Mouse (Mus musculus) hindbrain, embryonic 14.5 days (tissue): ENCODE data around the gene Hist1h1e. TPM values are rescaled to one million over a fixed set of nuclear protein-coding genes. Genes with fewer than 3 reads are reported as not detected.
"Not testable (repeated sequence)": the region's sequence is repeated elsewhere in the genome, so short reads cannot be mapped to it uniquely, and the experiment has no call there.

Source experiments
- ATAC-seq: fragments of 200-750 bp; cut with Nextera tagmentation; 2 replicates; pipeline ENCODE4 v1.8.0; 2017; ENCODE audit warnings: moderate number of reproducible peaks, mild to moderate bottlenecking, moderate TSS enrichment, moderate library complexity; ENCODE audit not compliant: low FRiP score
- DNase-seq: peaks from one replicate; pipeline ENCODE4 v3.0.0-alpha.2; 2015; ENCODE audit warnings: low spot score
- H3K27ac ChIP-seq: fragments of 300-500 bp; sonication (generic); 2 replicates; pipeline ENCODE4 v1.5.1; 2014; ENCODE audit warnings: mild to moderate bottlenecking, moderate library complexity
- H3K27me3 ChIP-seq: fragments of 300-500 bp; sonication (generic); 2 replicates; pipeline ENCODE4 v1.6.1; 2014; ENCODE audit warnings: mild to moderate bottlenecking, low read length, mixed read lengths; ENCODE audit not compliant: control insufficient read depth, insufficient read depth
- H3K36me3 ChIP-seq: fragments of 300-500 bp; sonication (generic); replicated peaks from 2 replicates; pipeline ENCODE4 v1.6.1; 2014; ENCODE audit not compliant: control insufficient read depth, insufficient read depth
- H3K4me1 ChIP-seq: fragments of 300-500 bp; sonication (generic); replicated peaks from 2 replicates; pipeline ENCODE4 v1.6.1; 2014; ENCODE audit warnings: antibody characterized with exemption, low read length, mixed read lengths; ENCODE audit not compliant: control insufficient read depth, insufficient read depth
- H3K4me2 ChIP-seq: fragments of 300-500 bp; sonication (generic); replicated peaks from 2 replicates; pipeline ENCODE4 v1.6.1; 2014; ENCODE audit warnings: mild to moderate bottlenecking, moderate library complexity
- H3K4me3 ChIP-seq: fragments of 300-500 bp; sonication (generic); replicated peaks from 2 replicates; pipeline ENCODE4 v1.5.1; 2014; ENCODE audit warnings: mild to moderate bottlenecking, low read length
- H3K9ac ChIP-seq: fragments of 300-500 bp; sonication (generic); 2 replicates; pipeline ENCODE4 v1.6.1; 2014
- H3K9me3 ChIP-seq: fragments of 300-500 bp; sonication (generic); 2 replicates; pipeline ENCODE4 v1.6.1; 2016; ENCODE audit warnings: low read length; ENCODE audit not compliant: control insufficient read depth
- WGBS: fragments of 180-500 bp; shearing (Covaris S2); extraction: QIAGEN DNeasy Blood & Tissue Kit; methylation state at CpG from one replicate; pipeline ENCODE4 v1.1.7; 2014; 5-methylcytosine and 5-hydroxymethylcytosine counted together
- polyA plus RNA-seq: library from polyadenylated mRNA; unstranded; fragments of >200 nt; fragmentation: Nextera tagmentation; extraction: Ambion mirVana; gene quantifications from 2 replicates; pipeline ENCODE4 v1.2.1, GENCODE M21; 2014

Gene Hist1h1e
- polyA plus RNA-seq, result 4.4 and 5.3 TPM in 2 replicates

DNA sequence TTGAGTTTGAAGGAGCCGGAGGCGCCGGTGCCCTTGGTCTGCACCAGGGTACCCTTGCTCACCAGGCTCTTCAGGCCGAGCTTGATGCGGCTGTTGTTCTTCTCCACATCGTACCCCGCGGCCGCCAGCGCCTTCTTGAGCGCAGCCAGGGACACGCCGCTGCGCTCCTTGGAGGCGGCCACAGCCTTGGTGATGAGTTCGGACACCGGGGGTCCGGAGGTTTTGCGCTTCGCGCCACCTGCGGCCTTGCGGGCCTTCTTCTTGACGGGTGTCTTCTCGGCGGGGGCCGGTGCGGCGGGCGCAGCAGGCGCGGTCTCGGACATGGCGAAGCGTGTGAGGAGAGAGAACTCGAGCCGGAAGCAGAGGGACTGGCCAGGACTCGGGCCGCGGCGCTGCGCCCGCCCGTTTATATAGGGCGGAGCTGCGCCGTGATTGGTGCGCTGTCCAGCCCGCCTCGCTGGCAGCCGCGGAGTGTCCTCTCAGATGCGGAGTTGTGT, at the start of gene Hist1h1e:
TSS of gene Hist1h1e (minus strand) at position 384 of the 497 bp plus-strand sequence.
- Histone ChIP-seq H3K4me1 (peaks cover 15% of the 10 kb centered on the region), H3K9ac (peak within 1 kb of the TSS; percentile 81), H3K4me2 (peak within 1 kb of the TSS; percentile 100), H3K27ac (peak within 1 kb of the TSS; percentile 94), H3K4me3 (peak within 1 kb of the TSS; percentile 53)
- ATAC-seq (peak; percentile 94), DNase-seq (peak; percentile 91)
- not testable (repeated sequence) for H3K36me3 ChIP-seq, H3K9me3 ChIP-seq, H3K27me3 ChIP-seq
- WGBS, result under 1% methylated on average over 38 of the region's 53 CpGs

DNA sequence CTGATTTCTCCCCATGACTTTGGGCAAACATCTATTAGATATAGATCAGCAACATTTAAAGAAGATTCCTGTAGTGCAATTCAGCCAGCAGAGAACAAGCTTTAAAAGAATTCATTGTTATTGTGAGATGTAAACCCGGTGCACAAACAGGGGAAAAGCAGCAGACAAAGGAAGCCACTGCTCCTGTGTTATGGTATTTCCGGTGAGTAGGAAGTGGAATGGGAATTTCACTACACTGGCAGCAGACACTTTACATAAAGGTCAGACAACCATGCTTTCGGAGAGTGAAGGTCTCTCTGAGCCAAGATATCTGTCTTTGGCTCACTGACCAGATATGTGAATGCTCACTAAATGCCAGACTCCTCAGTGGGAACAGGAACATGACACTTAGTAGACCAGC, 40.2 kb upstream of the Hist1h1e start:
- ATAC-seq, result no peak
- WGBS, result 70% methylated on average over 3 of the region's 3 CpGs

DNA sequence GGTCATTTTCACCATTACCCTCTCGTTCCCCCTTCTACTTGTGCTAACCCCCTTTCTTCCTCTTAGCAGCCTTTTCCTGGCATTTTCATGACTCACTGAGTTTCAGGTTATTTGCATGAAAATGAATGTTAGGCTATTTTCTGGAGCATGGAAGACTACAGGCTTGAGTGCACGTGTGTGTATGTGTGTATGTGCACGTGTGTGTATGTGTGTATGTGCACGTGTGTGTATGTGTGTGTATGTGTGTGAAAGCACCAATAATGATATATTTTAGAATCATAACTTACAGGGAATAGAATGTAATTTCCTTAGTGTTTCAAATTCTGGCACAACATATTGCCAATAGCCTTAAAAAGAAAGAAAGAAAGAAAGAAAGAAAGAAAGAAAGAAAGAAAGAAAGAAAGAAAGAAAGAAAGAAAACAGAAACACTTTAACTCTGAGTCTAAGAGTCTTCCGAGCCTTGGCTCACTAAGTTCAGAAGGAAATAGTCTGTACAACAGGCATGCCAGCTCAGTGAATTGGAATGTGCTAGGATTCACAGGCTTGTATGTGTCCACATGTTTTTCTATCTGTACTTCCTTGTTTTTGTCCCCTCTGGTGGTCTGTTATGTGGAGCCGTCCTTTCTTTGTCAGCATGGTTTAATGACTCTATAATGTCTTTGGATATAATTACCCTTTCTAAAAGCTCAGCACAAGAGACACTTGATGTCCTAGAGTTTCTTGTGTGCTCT, 37.4 kb upstream of the Hist1h1e start:
- H3K4me3 ChIP-seq, result no peak overlapping the region
- H3K9me3 ChIP-seq, result no peaks in the 10 kb centered on the region
- H3K4me2 ChIP-seq, result no peak overlapping the region
- WGBS, result 75% methylated on average over 6 of the region's 6 CpGs
- no peak overlapping the region for H3K9ac ChIP-seq
- DNase-seq, result no peak
- H3K27me3 ChIP-seq, result no peaks in the 10 kb centered on the region
- H3K27ac ChIP-seq, result no peak overlapping the region
- no peaks in the 10 kb centered on the region for H3K36me3 ChIP-seq
- ATAC-seq, result no peak
- H3K4me1 ChIP-seq, result no peaks in the 10 kb centered on the region

More for the DNA sequence above, 40.2 kb upstream of the Hist1h1e start:
- no peaks in the 10 kb centered on the region for H3K4me1 ChIP-seq
- H3K4me3 ChIP-seq, result no peak overlapping the region
- H3K27me3 ChIP-seq, result no peaks in the 10 kb centered on the region
- no peak overlapping the region for H3K27ac ChIP-seq
- no peak overlapping the region for H3K4me2 ChIP-seq
- no peak for DNase-seq
- no peaks in the 10 kb centered on the region for H3K36me3 ChIP-seq
- no peaks in the 10 kb centered on the region for H3K9me3 ChIP-seq
- no peak overlapping the region for H3K9ac ChIP-seq

DNA sequence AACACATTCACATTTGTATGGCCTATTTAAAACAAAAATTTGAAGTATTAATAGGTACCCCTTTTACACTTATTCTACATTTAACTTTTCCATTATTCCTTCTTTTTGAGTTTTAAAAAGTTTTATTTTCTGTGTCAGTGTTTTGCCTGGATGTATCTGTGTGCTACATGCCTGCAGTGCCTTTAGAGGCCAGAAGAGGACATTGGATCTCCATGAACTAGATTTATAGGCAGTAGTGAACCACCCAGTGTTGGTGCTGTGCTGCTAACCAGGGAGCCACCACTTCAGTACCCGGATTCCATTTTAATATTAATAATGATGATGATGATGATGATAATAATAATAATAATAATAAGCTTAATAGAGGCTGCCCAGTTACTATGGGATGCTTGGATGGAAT, 8.3 kb upstream of the Hist1h1e start:
- Histone ChIP-seq H3K27ac (no peak overlapping the region), H3K4me1 (no peaks in the 10 kb centered on the region), H3K27me3 (no peaks in the 10 kb centered on the region), H3K9ac (no peak overlapping the region), H3K4me3 (no peak overlapping the region), H3K36me3 (no peaks in the 10 kb centered on the region), H3K9me3 (no peaks in the 10 kb centered on the region), H3K4me2 (no peak overlapping the region)
- DNase-seq (no peak), ATAC-seq (no peak)
- 37% methylated on average over 1 of the region's 1 CpGs for WGBS

DNA sequence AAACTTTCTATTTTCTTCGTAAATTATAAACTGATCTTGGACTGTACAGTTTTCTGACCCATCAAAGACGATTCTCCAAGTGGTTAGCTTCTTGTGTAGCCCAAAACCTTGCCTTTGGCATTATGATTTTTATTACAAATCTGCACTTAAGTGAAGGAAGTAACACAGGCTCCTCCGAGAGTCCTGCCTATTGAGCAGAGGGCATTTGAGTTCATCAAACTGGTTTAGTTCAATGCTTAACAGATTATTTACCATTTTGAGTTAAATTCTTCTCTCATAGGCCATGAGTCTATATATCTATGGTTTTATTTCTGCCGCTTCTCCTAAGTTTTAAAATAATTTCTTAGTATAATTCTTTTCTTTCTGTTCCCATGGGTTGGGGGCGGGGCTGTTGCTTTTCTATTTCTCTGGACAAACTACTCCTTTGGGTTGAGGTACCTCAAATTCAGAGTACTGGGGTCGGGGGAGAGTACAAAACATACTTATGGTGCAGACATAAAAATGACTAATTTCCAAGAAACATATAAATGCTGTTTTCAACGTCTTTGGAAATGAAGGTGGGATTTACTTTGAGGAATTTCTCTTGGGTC, 598 bp upstream of the Hist1h1e start:
- Histone ChIP-seq H3K4me1 (peaks cover 15% of the 10 kb centered on the region), H3K27ac (peak overlapping the region; percentile 94), H3K36me3 (no peaks in the 10 kb centered on the region), H3K4me3 (peak overlapping the region; percentile 53), H3K9me3 (no peaks in the 10 kb centered on the region), H3K27me3 (no peaks in the 10 kb centered on the region), H3K9ac (peak overlapping the region; percentile 81), H3K4me2 (peak overlapping the region; percentile 100)
- ATAC-seq (no peak), DNase-seq (peak; percentile 54)
- WGBS, result 29% methylated on average over 7 of the region's 7 CpGs

DNA sequence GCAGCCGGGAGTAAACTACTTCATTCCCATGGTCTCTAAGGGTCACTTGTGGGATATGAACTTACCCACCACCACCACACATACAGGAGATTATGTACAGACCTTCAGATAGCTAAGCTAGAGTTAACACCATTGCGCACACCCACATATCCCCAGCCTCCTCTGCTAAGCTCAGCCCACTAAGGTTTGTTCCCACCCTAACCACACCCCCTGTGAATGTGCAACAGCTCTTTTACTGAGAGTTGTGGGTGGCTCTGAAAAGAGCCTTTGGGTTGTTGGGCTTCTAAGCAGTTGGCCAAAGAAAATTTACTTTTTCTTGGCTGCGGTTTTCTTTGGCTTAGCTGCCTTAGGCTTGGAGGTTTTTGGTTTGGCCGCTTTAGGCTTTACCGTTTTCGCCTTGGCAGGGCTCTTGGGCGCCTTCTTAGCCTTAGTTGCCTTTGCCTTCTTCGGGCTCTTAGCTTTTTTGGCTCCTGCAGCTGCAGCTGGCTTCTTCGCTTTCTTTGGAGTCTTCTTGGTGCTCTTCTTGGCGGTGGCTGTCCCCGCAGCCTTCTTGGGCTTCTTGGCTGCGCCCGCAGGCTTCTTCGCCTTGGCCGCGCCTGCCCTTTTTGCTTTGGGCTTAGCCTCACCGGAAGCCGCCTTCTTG, 705 bp downstream of the Hist1h1e start:
- Histone ChIP-seq H3K27me3 (no peaks in the 10 kb centered on the region), H3K4me1 (peaks cover 15% of the 10 kb centered on the region), H3K4me3 (peak overlapping the region; percentile 53), H3K4me2 (peak overlapping the region; percentile 100), H3K9me3 (no peaks in the 10 kb centered on the region), H3K9ac (peak overlapping the region; percentile 81), H3K36me3 (no peaks in the 10 kb centered on the region), H3K27ac (peak overlapping the region; percentile 94)
- DNase-seq, result peak; percentile 71
- under 1% methylated on average over 18 of the region's 18 CpGs for WGBS
- ATAC-seq, result peak; percentile 79

DNA sequence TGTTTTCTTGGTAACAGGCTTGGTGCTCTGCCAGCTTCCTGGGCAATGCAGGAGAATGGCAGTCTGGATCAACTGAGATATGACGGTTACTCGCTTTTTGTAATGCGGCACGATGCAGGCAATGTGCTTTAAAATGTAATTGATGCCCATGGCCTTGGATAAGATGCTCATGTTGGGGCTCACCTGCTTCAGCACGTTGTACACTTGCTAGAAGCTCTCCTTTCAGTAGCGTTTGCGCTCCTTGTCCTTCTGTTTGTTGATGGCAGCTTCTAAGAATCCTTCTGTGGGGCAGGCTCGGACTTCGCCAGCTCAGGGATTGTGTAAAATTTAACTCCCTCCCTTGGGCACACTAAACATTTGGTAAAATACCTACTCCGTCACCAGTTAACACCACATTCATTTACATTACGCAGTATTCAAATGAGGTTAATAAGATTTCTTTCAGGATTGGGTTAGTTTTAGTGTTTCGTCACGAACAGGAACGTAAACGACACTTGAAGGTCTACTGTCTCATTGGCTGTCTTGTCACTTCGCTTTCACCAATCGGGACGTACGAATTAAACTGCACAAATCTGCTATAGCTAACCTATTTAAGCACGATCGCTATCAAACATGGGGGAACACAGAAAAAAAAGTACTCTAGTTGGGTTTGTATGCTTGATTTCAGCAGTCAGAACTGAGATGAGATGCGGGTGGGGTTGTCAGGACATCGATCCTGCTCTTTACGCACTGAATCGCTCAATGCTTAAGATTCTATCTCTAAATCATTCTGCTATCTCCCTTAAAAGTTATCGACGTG, 1.4 kb downstream of the Hist1h1e start, which contains the start of gene Hist1h2be:
TSS of gene Hist1h2be (minus strand) at position 392 of the 799 bp plus-strand sequence.
- H3K27me3 ChIP-seq, result no peaks in the 10 kb centered on the region
- no peaks in the 10 kb centered on the region for H3K36me3 ChIP-seq
- under 1% methylated on average over 27 of the region's 27 CpGs for WGBS
- no peaks in the 10 kb centered on the region for H3K9me3 ChIP-seq
- H3K27ac ChIP-seq, result peak within 1 kb of the TSS; percentile 94
- DNase-seq, result peak; percentile 90
- peak; percentile 91 for ATAC-seq
- peaks cover 15% of the 10 kb centered on the region for H3K4me1 ChIP-seq
- peak within 1 kb of the TSS; percentile 53 for H3K4me3 ChIP-seq
- peak within 1 kb of the TSS; percentile 100 for H3K4me2 ChIP-seq
- H3K9ac ChIP-seq, result peak within 1 kb of the TSS; percentile 81

DNA sequence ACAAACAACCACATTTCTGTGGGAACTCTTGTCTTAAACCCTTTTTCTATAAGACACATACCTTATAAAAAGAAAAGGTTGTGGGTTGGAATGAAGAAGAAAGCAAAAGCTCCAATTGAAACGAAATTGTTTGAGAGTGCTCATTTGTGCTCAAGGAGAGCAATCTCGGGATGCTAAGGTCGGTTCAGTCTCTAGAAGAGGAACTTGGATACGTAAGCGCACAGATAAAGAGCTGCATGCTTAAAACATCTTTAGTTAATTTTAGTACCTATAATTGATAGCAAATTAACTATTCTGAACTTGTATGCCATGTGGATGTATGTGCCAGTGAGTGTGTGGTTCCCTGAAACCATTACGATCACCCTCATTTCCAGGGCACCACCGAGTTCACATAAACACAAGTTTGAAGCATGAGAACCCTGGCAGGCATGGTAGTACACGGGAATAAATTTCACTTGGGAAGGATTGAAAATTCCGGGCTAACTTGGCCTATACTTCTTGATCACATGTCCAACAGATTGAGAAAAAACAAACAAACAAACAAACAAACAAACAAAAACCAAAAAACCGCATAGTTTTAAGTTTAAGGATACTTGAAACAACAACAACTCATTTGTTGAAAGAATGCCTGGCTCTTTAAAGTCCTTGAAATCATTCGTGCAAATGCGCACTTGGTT, 2.2 kb downstream of the Hist1h1e start:
- no peak for DNase-seq
- no peaks in the 10 kb centered on the region for H3K9me3 ChIP-seq
- H3K27me3 ChIP-seq, result no peaks in the 10 kb centered on the region
- H3K9ac ChIP-seq, result peak overlapping the region; percentile 81
- peak overlapping the region; percentile 100 for H3K4me2 ChIP-seq
- no peaks in the 10 kb centered on the region for H3K36me3 ChIP-seq
- ATAC-seq, result no peak
- peaks cover 15% of the 10 kb centered on the region for H3K4me1 ChIP-seq
- peak overlapping the region; percentile 94 for H3K27ac ChIP-seq
- 52% methylated on average over 12 of the region's 12 CpGs for WGBS
- peak overlapping the region; percentile 53 for H3K4me3 ChIP-seq
